Mouse (Mus musculus) small intestine, adult 2 months (tissue): ENCODE measurements around the gene Nrxn1.

Source experiments
- CTCF ChIP-seq: fragments of 200-500 bp; IDR thresholded peaks from 2 replicates; pipeline ENCODE4 v1.5.1; 2012; ENCODE audit warnings: low read depth, mild to moderate bottlenecking, control low read depth, inconsistent platforms, low read length, moderate library complexity, mixed read lengths; ENCODE audit not compliant: insufficient replicate concordance, insufficient read length; ENCODE audit errors: extremely low read depth
- POLR2A ChIP-seq: fragments of 200-500 bp; IDR thresholded peaks from 2 replicates; pipeline ENCODE4 v1.6.1; 2012; ENCODE audit warnings: low read depth, mild to moderate bottlenecking, control low read depth, inconsistent platforms, low read length, moderate library complexity

- TF ChIP-seq CTCF (no peak), POLR2A (no peak)
These were observed 324.7 kb downstream of the Nrxn1 start for GRCm38 (mm10) chr17:90768216-90768615.
